Mouse (Mus musculus) layer of hippocampus, adult 2 months (tissue): ENCODE data around the gene Vsig2. TPM values are rescaled to one million over a fixed set of nuclear protein-coding genes. Genes with fewer than 3 reads are reported as not detected.

Source experiments
- DNase-seq, 2 experiments: peaks; one replicate each; pipeline ENCODE4 v3.0.0; 2022; ENCODE audit warnings: low spot score in 2 of 2
- H3K27ac ChIP-seq: fragments of 200-600 bp; 2 replicates; pipeline ENCODE4 v1.8.1; 2022
- H3K4me3 ChIP-seq: fragments of 200-600 bp; 2 replicates; pipeline ENCODE4 v1.8.1; 2022; ENCODE audit warnings: mild to moderate bottlenecking
- CTCF ChIP-seq: fragments of 200-600 bp; conservative IDR thresholded peaks from 2 replicates; pipeline ENCODE4 v1.8.1; 2022; ENCODE audit warnings: antibody characterized with exemption, mild to moderate bottlenecking, moderate library complexity
- total RNA-seq, 2 experiments: library from RNA; stranded (reverse); gene quantifications; 2 replicates each; pipeline ENCODE4 v1.2.3; 2021

Gene Vsig2
- total RNA-seq, 2 experiments from 2014 or later: 2.5 to 3.7 TPM

GRCm38 (mm10) chr9:37525461-37525860 lies 13.6 kb upstream of the Vsig2 start:
- Histone ChIP-seq H3K27ac (no peak overlapping the region), H3K4me3 (no peak overlapping the region)
- no peak for TF ChIP-seq CTCF
- no peak for DNase-seq

DNA sequence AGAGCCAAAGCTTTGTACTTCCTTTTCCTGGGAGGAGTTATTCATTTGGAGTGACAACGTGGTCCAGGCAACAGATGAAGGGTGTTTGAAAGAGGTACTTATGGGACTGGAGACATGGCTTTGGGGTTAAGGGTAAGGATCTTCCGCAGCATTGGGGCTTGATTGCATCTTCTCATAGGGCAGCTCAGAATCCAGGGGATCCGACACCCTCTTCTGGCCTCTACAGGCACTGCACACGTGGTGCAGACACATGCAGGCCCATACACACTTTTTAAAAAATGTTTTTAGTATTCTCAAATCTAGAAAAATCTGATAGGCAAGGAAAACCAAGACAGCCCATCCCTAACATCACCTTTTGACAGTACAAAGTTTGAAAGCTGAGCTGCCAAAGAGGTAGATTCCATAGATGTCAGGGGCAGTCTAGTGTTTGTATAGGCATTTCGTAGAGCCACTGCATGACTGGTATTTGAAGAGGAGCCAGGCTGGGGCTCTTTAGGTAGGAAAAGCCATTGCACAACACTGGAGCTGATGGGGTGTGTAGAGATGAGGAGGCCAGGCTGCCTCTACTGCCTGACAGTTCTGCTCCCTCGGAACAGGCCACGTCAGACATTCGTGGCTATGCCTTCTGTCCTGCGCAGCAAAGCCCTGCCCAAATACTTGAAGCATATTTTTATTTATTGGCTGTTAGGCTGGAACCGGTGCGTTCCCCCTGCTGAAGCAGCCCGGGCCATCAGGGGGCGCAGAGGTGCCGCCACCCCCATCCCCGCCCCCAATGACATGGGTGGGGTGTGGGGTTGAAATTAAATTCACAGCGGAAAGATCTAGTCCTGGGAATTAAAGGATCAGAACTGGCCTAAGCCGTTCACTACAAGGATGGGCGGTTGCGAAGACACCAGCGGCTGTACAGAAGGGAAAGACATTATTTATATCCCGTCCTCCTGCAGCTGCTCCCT lies 12.3 kb upstream of the Vsig2 start:
- TF ChIP-seq CTCF: peak; percentile 60
- H3K27ac ChIP-seq: peak overlapping the region; percentile 73
- H3K4me3 ChIP-seq: peak overlapping the region; percentile 36
- no peak for DNase-seq

GRCm38 (mm10) chr9:37527396-37528224 lies 11.4 kb upstream of the Vsig2 start, which contains the start of gene Esam:
Gene Esam, plus strand, starts transcription at chr9:37528078.
- TF ChIP-seq CTCF: no peak; the same call in 1 of the 2 replicates
- no peak for DNase-seq
- Histone ChIP-seq H3K27ac (peak within 1 kb of the TSS; percentile 73), H3K4me3 (peak within 1 kb of the TSS; percentile 56)

GRCm38 (mm10) chr9:37528225-37528970 lies 10.7 kb upstream of the Vsig2 start:
- Histone ChIP-seq H3K4me3 (peak overlapping the region; percentile 56), H3K27ac (peak overlapping the region; percentile 68)
- TF ChIP-seq CTCF: no peak
- no peak for DNase-seq

DNA sequence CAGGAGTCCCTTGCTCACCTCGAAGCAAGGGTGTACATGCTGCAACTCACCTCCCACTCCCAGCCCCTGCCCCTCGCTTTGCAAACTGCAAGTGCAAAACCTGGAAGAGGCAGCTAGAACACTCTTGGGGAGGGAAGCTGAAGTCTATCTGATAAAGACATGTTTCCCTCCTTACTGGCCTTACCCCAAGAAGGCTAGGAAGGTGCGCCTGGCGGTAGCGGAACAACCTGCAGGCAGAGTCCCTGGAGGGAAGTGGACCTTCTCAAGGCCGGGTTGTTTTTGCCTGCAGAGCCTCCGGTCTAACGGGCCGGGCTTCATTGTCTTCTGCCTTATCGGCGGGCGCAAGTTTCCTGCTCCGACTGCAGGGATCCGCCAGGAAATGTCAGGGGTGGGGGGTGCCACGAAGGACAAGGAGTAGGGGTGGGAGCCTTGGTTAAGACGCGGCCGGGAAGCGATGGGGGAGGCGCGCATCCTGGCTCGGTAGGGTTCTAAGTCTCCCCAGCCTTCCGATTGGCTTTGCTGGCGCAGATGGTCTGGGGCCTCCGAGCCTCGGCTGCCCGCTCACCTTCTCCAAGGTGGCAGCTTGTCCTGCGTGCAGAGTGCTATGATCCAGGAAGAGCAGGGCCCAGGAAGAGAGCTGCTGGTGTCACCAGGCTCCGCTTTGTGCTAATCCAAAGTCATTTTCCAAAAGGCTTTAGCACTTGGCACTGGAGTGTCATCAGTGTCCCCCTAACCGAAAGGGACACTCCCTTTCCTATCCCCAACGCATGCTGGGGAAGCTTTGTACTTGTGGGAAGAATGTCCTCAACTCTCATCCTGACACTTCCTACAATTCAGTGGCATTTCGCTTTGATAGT lies 8.8 kb upstream of the Vsig2 start:
- H3K27ac ChIP-seq: peak overlapping the region; percentile 68
- TF ChIP-seq CTCF: peak; percentile 62
- DNase-seq: no peak
- H3K4me3 ChIP-seq: peak overlapping the region; percentile 56

DNA sequence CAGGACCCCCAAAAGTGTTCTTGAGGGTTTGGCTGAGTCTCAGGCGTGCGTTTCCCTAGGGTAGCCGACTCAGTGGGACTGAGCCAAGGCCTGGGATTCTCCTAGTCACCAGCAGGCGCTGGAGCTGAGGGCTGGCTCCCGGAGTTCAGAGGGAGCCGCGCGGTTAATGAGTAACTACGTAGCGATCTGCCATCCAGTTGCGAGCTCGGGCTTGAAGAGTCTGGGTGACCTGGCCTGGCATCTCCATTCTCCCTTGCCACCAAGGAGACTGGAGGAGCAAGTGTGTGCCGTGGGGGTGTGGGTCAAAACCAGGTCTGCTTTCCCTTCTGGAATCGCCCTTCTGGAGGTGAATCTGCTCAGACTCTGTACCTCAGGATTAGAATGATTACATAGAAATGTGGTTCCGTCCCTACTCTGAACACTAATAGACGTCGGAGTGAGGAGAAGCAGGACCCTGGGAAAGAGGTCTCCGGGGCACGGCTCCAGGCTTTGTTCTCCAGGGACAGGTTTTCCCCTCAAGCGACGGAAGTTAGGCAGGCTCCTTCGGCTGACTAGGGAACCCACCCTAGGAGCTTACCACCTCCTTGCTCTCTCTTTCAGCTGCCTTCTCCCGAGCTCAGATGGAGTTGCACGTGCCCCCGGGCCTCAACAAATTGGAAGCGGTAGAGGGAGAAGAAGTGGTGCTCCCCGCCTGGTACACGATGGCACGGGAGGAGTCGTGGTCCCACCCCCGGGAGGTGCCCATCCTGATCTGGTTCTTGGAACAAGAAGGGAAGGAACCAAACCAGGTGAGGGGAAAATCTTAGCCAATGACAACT lies 8.0 kb upstream of the Vsig2 start:
- Histone ChIP-seq H3K4me3 (peak overlapping the region; percentile 56), H3K27ac (peak overlapping the region; percentile 61)
- TF ChIP-seq CTCF: peak; percentile 78
- no peak for DNase-seq

GRCm38 (mm10) chr9:37536851-37537250 lies 2.2 kb upstream of the Vsig2 start:
- no peak overlapping the region for H3K4me3 ChIP-seq
- no peak for TF ChIP-seq CTCF
- DNase-seq: no peak
- H3K27ac ChIP-seq: no peak overlapping the region

DNA sequence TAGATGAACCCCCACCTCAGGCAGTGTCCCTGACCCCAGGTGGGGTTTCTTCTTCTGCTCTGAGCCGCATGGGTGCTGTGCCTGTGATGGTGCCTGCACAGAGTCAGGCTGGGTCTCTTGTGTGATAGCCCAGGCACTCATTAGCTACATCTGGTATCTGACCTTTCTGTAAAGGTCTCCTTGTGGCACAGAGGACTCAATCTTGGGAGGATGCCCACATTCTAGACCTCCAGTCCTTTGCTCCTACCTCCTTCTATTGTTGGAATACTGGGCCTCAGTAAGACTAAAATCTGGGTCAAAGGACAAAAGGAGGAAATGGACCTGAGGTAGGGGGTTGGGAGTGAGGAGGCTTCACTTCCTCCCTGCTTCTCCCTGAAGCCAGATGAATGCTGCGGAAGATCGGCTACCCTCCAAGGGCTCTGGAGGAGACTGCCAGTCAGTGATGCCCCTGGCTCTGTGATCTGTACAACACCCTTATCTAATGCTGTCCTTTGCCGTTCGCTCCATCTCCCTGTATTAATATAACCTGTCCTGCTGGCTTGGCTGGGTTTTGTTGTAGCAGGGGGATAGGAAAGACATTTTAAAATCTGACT lies 1.3 kb upstream of the Vsig2 start:
- H3K4me3 ChIP-seq: no peak overlapping the region
- no peak overlapping the region for H3K27ac ChIP-seq
- DNase-seq: no peak
- no peak for TF ChIP-seq CTCF

GRCm38 (mm10) chr9:37540226-37540625 lies 1.2 kb downstream of the Vsig2 start:
- H3K4me3 ChIP-seq: no peak overlapping the region
- DNase-seq: no peak
- H3K27ac ChIP-seq: peak overlapping the region; percentile 43; the same call in 1 of the 2 replicates
- TF ChIP-seq CTCF: no peak

DNA sequence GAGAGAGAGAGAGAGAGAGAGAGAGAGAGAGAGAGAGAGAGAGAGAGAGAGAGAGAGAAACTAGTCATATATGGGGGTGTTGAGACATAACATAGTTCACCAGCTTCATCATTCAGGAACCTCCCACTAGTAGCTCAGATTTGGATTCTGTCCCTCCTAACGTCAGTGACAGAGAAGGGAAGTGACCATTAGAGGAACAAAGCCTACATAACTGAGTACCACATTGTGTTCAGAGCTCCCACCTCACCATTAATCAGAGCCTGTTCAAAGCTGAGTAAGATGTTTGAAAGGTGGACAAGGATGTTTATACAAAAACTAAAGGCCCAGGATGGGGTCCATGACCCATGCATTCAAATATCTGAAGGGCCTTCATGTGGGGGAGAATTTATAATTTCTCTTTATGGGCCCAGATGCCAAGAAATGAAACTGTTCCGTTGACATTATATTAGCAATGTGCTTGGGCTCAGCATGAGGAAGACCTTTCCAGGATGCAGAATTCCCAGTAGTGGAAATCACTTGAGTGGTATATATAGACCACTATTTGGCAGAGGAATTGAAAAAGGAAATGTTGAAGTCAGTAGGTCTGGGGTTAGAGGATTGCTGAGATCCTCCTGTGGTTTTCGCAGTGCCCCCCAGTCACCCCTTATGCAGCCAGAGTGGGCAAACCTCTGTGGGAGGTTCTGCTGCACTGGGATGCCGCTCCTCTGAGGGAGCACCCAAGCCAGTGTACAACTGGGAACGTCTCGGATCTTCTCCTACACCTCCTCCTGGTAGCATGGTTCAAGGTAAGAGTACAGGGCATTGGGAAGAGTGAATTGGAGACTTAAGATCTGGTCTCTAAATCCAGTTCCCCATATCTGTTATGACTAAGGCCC lies 1.9 kb downstream of the Vsig2 start:
- Histone ChIP-seq H3K4me3 (no peak overlapping the region), H3K27ac (peak overlapping the region; percentile 67)
- DNase-seq: no peak
- TF ChIP-seq CTCF: no peak
